ENCODE assay signal across 8 mouse cellular contexts in the genomic region with DNA sequence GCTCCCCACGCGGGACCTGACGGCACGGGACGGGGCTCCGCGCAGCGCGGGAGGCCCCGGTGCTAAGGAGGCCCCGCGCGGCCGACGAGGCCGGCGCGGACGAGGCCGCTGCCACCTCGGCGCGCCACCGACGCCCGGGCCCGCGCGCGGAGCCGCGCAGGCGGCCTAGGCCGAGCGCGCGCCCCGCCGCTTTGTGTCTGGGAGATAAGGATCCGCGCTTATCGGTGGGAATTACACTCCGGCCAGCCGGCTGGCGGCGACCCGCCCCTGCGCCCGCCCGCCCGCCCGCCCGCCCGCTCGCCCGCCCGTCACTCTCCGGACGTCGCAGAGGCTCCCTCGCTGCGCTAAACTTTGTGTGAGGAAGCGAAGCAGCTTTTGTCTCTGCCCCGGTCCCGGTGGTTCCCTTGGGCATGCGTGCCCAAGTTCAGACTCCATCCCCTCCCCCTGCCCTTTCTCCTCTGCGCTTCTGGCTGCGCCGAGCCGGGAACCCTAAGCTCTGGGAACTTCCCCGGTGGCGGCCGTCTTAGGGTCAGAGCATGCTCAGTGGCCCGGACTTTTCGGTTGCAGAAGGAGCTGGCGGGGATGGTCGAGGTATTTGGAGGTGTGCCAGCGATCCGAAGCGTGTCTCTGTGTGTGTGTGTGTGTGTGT. TPM values are rescaled to one million over a fixed set of nuclear protein-coding genes. Genes with fewer than 3 reads are reported as not detected.
DNase-seq lines count a peak whose midpoint lies in the region; ATAC-seq and TF ChIP-seq lines count a peak whose summit lies in the region.

No protein-coding gene starts in this region.

- H3ac ChIP-seq in myocyte (ENCODE audit: control insufficient read depth, insufficient read length), result peak overlapping the region; percentile 84

- H3K9me3 ChIP-seq in embryonic facial prominence, embryonic 11.5 days (replicated peaks; ENCODE audit: control insufficient read depth, low read length), result no peaks in the 10 kb centered on the region

- H3K79me2 ChIP-seq in liver, adult 2 months (ENCODE audit: control insufficient read depth, insufficient read depth, low read length), result peaks cover 20% of the 10 kb centered on the region; the same call in 1 of the 2 replicates
- H3K79me2 ChIP-seq in myocyte (ENCODE audit: control insufficient read depth, insufficient read depth), result peaks cover 46% of the 10 kb centered on the region

- no peaks in the 10 kb centered on the region for H3K27me3 ChIP-seq in embryonic facial prominence, embryonic 11.5 days (ENCODE audit: control insufficient read depth, insufficient read depth, low read length)
- no peaks in the 10 kb centered on the region for H3K27me3 ChIP-seq in liver, adult 2 months (ENCODE audit: control insufficient read depth, insufficient read depth, low read length)
- no peaks in the 10 kb centered on the region for H3K27me3 ChIP-seq in myocyte (ENCODE audit: control insufficient read depth, insufficient read depth, insufficient read length)

- H3K4me2 ChIP-seq in embryonic facial prominence, embryonic 11.5 days (ENCODE audit: low read depth, low read length), result peak overlapping the region; percentile 79
- peak overlapping the region; percentile 99 for H3K4me2 ChIP-seq in myocyte (ENCODE audit: low read depth)

- peak; percentile 68 for DNase-seq in 3T3-L1 (ENCODE audit: low read depth, low spot score)
- peak; percentile 81 for DNase-seq in adrenal gland, postnatal 10 days
- DNase-seq in embryonic facial prominence, embryonic 11.5 days (ENCODE audit: low spot score), result peak; percentile 84
- DNase-seq in heart, adult 11 months, result peak; percentile 98
- peak; percentile 82 for DNase-seq in kidney, adult 18-20 months
- peak; percentile 66 for DNase-seq in liver, adult 2 months (ENCODE audit: extremely low read depth, low read depth, low spot score)
- peak; percentile 51 to 74 for DNase-seq in spleen, postnatal 4 days (ENCODE audit: low spot score in 2 of 2)

- H3K27ac ChIP-seq in embryonic facial prominence, embryonic 11.5 days (replicated peaks; ENCODE audit: low read depth, low read length), result peak overlapping the region; percentile 97
- peak overlapping the region; percentile 99 for H3K27ac ChIP-seq in liver, adult 2 months (replicated peaks; ENCODE audit: insufficient read depth, low read depth, low read length)

- under 1% methylated on average over 41 of the region's 80 CpGs for WGBS in embryonic facial prominence, embryonic 11.5 days
- WGBS in liver, adult 2 months, result 1% methylated on average over 77 of the region's 80 CpGs

- H3K4me1 ChIP-seq in embryonic facial prominence, embryonic 11.5 days (ENCODE audit: control insufficient read depth, insufficient read depth, low read length), result peaks cover 4% of the 10 kb centered on the region
- peaks cover 24% of the 10 kb centered on the region for H3K4me1 ChIP-seq in liver, adult 2 months (ENCODE audit: control insufficient read depth, insufficient read depth, low read length)

- peak; percentile 74 for ATAC-seq in embryonic facial prominence, embryonic 11.5 days (replicated peaks; ENCODE audit: insufficient number of reproducible peaks, low FRiP score, low TSS enrichment, low read depth)

- peak overlapping the region; percentile 98 for H3K9ac ChIP-seq in embryonic facial prominence, embryonic 11.5 days (replicated peaks; ENCODE audit: low read length)
- H3K9ac ChIP-seq in liver, adult 2 months (ENCODE audit: low read depth, low read length), result peak overlapping the region; percentile 98

- no peaks in the 10 kb centered on the region for H3K36me3 ChIP-seq in embryonic facial prominence, embryonic 11.5 days (replicated peaks; ENCODE audit: control insufficient read depth, insufficient read depth, low read depth, low read length)
- H3K36me3 ChIP-seq in liver, adult 2 months (ENCODE audit: control insufficient read depth, insufficient read depth, low read length), result no peaks in the 10 kb centered on the region
- peaks cover 4% of the 10 kb centered on the region for H3K36me3 ChIP-seq in myocyte (ENCODE audit: control insufficient read depth, insufficient read depth)

- no peak for TF ChIP-seq POLR2A in liver, adult 2 months (IDR thresholded peaks at IDR 0.05; ENCODE audit: extremely low read depth, insufficient read depth, low read length)
- no peak for TF ChIP-seq POLR2A in myocyte (IDR thresholded peaks at IDR 0.05; ENCODE audit: insufficient read length, low read depth)

- TF ChIP-seq CTCF in liver, adult 2 months (IDR thresholded peaks at IDR 0.05; ENCODE audit: low read depth, low read length), result no peak

- H3K4me3 ChIP-seq in embryonic facial prominence, embryonic 11.5 days (ENCODE audit: low read depth, low read length), result peak overlapping the region; percentile 81
- peak overlapping the region; percentile 79 for H3K4me3 ChIP-seq in liver, adult 2 months (ENCODE audit: insufficient read depth, low read depth, low read length)
- peak overlapping the region; percentile 79 for H3K4me3 ChIP-seq in myocyte

TF ChIP-seq in myocyte, 11 proteins besides CTCF, POLR2A, EP300 and RAD21:
- TF ChIP-seq POLR2AphosphoS2 (IDR thresholded peaks at IDR 0.05; ENCODE audit: insufficient read length, low read depth) (peak; percentile 13), MYOD1 (IDR thresholded peaks at IDR 0.05; ENCODE audit: control insufficient read depth in 1 of 3, insufficient read length in 2 of 3, low read depth in 2 of 3) (no peak), TCF12 (IDR thresholded peaks at IDR 0.05; ENCODE audit: insufficient read depth, poor library complexity, severe bottlenecking) (no peak), TCF3 (IDR thresholded peaks at IDR 0.05; ENCODE audit: insufficient read length, low read depth) (no peak), CEBPB (IDR thresholded peaks at IDR 0.05; ENCODE audit: insufficient read depth, poor library complexity, severe bottlenecking) (no peak)

RNA-seq across cellular contexts. Expression of gene Smad5, which starts 0.5 kb away (rescaled TPM):
- 10 to 100 TPM; 51.6 to 59.0 TPM for total RNA-seq in adrenal gland, postnatal 10 days (2021)
- polyA plus RNA-seq in embryonic facial prominence, embryonic 11.5 days (2014; fragmentation: Nextera tagmentation; extraction: Ambion mirVana), result 54.4 and 57.4 TPM in 2 replicates
- 13.1 and 15.2 TPM in 2 replicates for total RNA-seq in liver, adult 2 months (2014; rRNA removed)
- 8.9 and 10.0 TPM in 2 replicates for polyA plus RNA-seq in liver, adult 2 months (2012; rRNA removed)
- 12.7 TPM for polyA plus RNA-seq in myocyte (2012; fragmentation: generic; extraction: Trizol)

RNA-seq across cellular contexts. Expression of gene Gm45623, which starts 50.3 kb away (rescaled TPM):
- under 1 TPM in 1 of 2 experiments, not detected in 1; 0.24 TPM for total RNA-seq in adrenal gland, postnatal 10 days (2021)
- 0.38 TPM in 1 of 2 replicates, not detected in the other for polyA plus RNA-seq in embryonic facial prominence, embryonic 11.5 days (2014; fragmentation: Nextera tagmentation; extraction: Ambion mirVana)
- total RNA-seq in liver, adult 2 months (2014; rRNA removed), result not detected in 2 replicates
- polyA plus RNA-seq in liver, adult 2 months (2012; rRNA removed), result not detected in 2 replicates
- polyA plus RNA-seq in myocyte (2012; fragmentation: generic; extraction: Trizol), result not detected

Comparison
In these comparisons a context has a peak if more than half of its experiments do, and no peak if none do; other contexts are left out.
1. Peak in every context shown above with its lines: DNase-seq, ATAC-seq, H3K4me3 ChIP-seq and H3K27ac ChIP-seq.